Mouse (Mus musculus) liver, adult 2 months (tissue): ENCODE results near the gene Mfsd2b.

Source experiments
- CTCF ChIP-seq: fragments of 200-500 bp; IDR thresholded peaks from 2 replicates; pipeline ENCODE4 v1.5.1; 2011; ENCODE audit warnings: low read depth, low read length, control low read depth
- POLR2A ChIP-seq: fragments of 200-500 bp; IDR thresholded peaks from 2 replicates; pipeline ENCODE4 v1.6.1; 2011; ENCODE audit warnings: low read length, control low read depth; ENCODE audit not compliant: insufficient read depth; ENCODE audit errors: extremely low read depth

DNA sequence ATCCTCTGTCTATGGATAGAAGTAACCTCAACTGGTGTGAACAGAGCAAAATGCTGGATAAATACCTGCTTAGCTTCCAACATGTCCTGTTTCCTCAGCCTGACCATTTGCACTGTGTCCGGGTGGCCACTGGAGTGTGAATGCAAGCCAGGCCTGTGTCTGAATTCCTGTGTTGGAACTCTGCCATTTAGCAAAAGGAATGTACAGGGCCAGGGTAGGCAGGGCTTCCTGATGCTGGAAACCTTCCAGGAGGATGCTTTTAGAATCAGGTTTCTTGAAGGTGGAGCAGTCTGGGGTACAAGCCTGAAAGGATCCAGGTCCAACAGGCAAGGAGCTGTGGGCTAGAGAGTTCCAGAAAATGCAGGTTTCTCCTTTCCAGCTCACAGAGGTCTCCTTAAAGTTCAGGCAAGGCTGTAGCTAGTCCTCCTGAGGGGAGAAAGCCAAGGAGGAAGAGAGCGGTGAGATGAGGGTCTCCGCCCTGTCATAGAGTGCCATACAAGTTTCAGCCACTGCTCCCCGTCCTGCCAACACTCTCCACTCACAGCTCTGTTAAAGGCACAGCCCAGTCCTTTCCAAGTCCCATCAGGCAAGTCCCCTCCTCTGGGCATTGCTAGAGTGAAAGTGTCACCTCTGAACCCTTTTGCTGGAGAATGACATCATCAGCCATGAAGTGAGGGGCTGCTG is 10.4 kb downstream of the Mfsd2b start:
- TF ChIP-seq CTCF (no peak), POLR2A (no peak)
